Mouse (Mus musculus) E14TG2a.4 (cell line): ENCODE measurements at regions not wholly inside any gene's neighbourhood (a gene's known extent, or its start where the extent isn't known, plus 50 kb on each side); places are given as distances from the start of the nearest gene placed in this dataset.

Experiments
- H3K27me3 ChIP-seq: 2 replicates; pipeline ENCODE4 v1.6.1; 2014; ENCODE audit warnings: low read length, control low read depth; ENCODE audit not compliant: insufficient read depth
- H3K36me3 ChIP-seq: 2 replicates; pipeline ENCODE4 v1.6.1; 2014; ENCODE audit warnings: low read length, control low read depth; ENCODE audit not compliant: insufficient read depth
- H3K4me1 ChIP-seq: replicated peaks from 2 replicates; pipeline ENCODE4 v1.6.1; 2014; ENCODE audit warnings: low read depth, low read length, control low read depth
- H3K4me3 ChIP-seq: replicated peaks from 2 replicates; pipeline ENCODE4 v1.5.1; 2014; ENCODE audit warnings: mild to moderate bottlenecking, low read length
- H3K9me3 ChIP-seq: 2 replicates; pipeline ENCODE4 v1.6.1; 2014; ENCODE audit warnings: low read length, control low read depth
- CTCF ChIP-seq: conservative IDR thresholded peaks from 2 replicates; pipeline ENCODE4 v1.5.1; 2014; ENCODE audit warnings: low read length
- NANOG ChIP-seq: IDR thresholded peaks from 2 replicates; pipeline ENCODE4 v1.6.1; 2014; ENCODE audit warnings: borderline replicate concordance, low read length, mixed read lengths
- POU5F1 ChIP-seq: IDR thresholded peaks from 2 replicates; pipeline ENCODE4 v1.6.1; 2014; ENCODE audit warnings: low read length, borderline replicate concordance

GRCm38 (mm10) chr1:157695198-157695597 lies 188.7 kb downstream of the Sec16b start:
- TF ChIP-seq CTCF (no peak), NANOG (no peak), POU5F1 (no peak)
- H3K27me3 ChIP-seq = no peaks in the 10 kb centered on the region
- no peaks in the 10 kb centered on the region for H3K36me3 ChIP-seq
- H3K9me3 ChIP-seq = 0 out of 2 replicates have a peak, but pooled peaks cover 6% of the 10 kb centered on the region
- H3K4me3 ChIP-seq = no peak overlapping the region
- H3K4me1 ChIP-seq = no peaks in the 10 kb centered on the region

GRCm38 (mm10) chr1:157703639-157704038 lies 197.1 kb downstream of the Sec16b start:
- Histone ChIP-seq H3K4me1 (no peaks in the 10 kb centered on the region), H3K36me3 (no peaks in the 10 kb centered on the region), H3K9me3 (peaks cover 3% of the 10 kb centered on the region; the same call in 1 of the 2 replicates), H3K4me3 (no peak overlapping the region), H3K27me3 (no peaks in the 10 kb centered on the region)
- no peak for TF ChIP-seq POU5F1
- TF ChIP-seq NANOG = no peak
- TF ChIP-seq CTCF = no peak

- Histone ChIP-seq H3K27me3 (no peaks in the 10 kb centered on the region), H3K9me3 (peaks cover 3% of the 10 kb centered on the region; the same call in 1 of the 2 replicates), H3K36me3 (no peaks in the 10 kb centered on the region), H3K4me3 (no peak overlapping the region), H3K4me1 (no peaks in the 10 kb centered on the region)
- TF ChIP-seq POU5F1 (no peak), NANOG (no peak), CTCF (no peak)
Observed at GRCm38 (mm10) chr1:157705364-157705763, 198.8 kb downstream of the Sec16b start.

GRCm38 (mm10) chr1:157707256-157707655 lies 200.7 kb downstream of the Sec16b start:
- H3K36me3 ChIP-seq = no peaks in the 10 kb centered on the region
- peaks cover 8% of the 10 kb centered on the region for H3K9me3 ChIP-seq
- H3K4me3 ChIP-seq = no peak overlapping the region
- H3K27me3 ChIP-seq = no peaks in the 10 kb centered on the region
- TF ChIP-seq POU5F1 (no peak), CTCF (no peak), NANOG (no peak)
- no peaks in the 10 kb centered on the region for H3K4me1 ChIP-seq

GRCm38 (mm10) chr1:157709117-157709516 lies 202.6 kb downstream of the Sec16b start:
- Histone ChIP-seq H3K4me3 (no peak overlapping the region), H3K36me3 (no peaks in the 10 kb centered on the region), H3K4me1 (no peaks in the 10 kb centered on the region), H3K9me3 (peaks cover 15% of the 10 kb centered on the region), H3K27me3 (no peaks in the 10 kb centered on the region)
- TF ChIP-seq NANOG (no peak), CTCF (no peak), POU5F1 (no peak)

- Histone ChIP-seq H3K4me3 (no peak overlapping the region), H3K36me3 (no peaks in the 10 kb centered on the region), H3K4me1 (no peaks in the 10 kb centered on the region), H3K9me3 (peaks cover 27% of the 10 kb centered on the region), H3K27me3 (no peaks in the 10 kb centered on the region)
- TF ChIP-seq NANOG (no peak), POU5F1 (no peak), CTCF (no peak)
Observed at GRCm38 (mm10) chr1:157710870-157711269, 204.3 kb downstream of the Sec16b start.

GRCm38 (mm10) chr1:157712519-157712918 lies 206.0 kb downstream of the Sec16b start:
- TF ChIP-seq NANOG (no peak), CTCF (no peak), POU5F1 (no peak)
- Histone ChIP-seq H3K27me3 (no peaks in the 10 kb centered on the region), H3K36me3 (no peaks in the 10 kb centered on the region), H3K4me3 (no peak overlapping the region), H3K9me3 (peaks cover 27% of the 10 kb centered on the region), H3K4me1 (no peaks in the 10 kb centered on the region)

- Histone ChIP-seq H3K27me3 (no peaks in the 10 kb centered on the region), H3K4me3 (no peak overlapping the region), H3K9me3 (peaks cover 27% of the 10 kb centered on the region), H3K4me1 (no peaks in the 10 kb centered on the region), H3K36me3 (no peaks in the 10 kb centered on the region)
- no peak for TF ChIP-seq NANOG
- TF ChIP-seq CTCF = no peak
- no peak for TF ChIP-seq POU5F1
Observed at GRCm38 (mm10) chr1:157713851-157714250, 207.3 kb downstream of the Sec16b start.

GRCm38 (mm10) chr1:157715632-157716031 lies 209.1 kb downstream of the Sec16b start:
- H3K27me3 ChIP-seq = no peaks in the 10 kb centered on the region
- no peaks in the 10 kb centered on the region for H3K4me1 ChIP-seq
- no peak for TF ChIP-seq CTCF
- no peak for TF ChIP-seq POU5F1
- TF ChIP-seq NANOG = no peak
- no peaks in the 10 kb centered on the region for H3K36me3 ChIP-seq
- H3K9me3 ChIP-seq = peaks cover 27% of the 10 kb centered on the region
- H3K4me3 ChIP-seq = no peak overlapping the region
